Mouse (Mus musculus): Measurements from ENCODE around the gene Nostrin. TPM values are rescaled to one million over a fixed set of nuclear protein-coding genes. Genes with fewer than 3 reads are reported as not detected.

Nostrin gene
- polyA plus RNA-seq, 1 experiment: 0.60 TPM

- Histone ChIP-seq H3K27ac (ENCODE audit: insufficient read depth, low read length) (no peak overlapping the region), H3K4me3 (ENCODE audit: insufficient read depth, low read length) (no peak overlapping the region), H3K4me1 (ENCODE audit: control insufficient read depth, insufficient read depth, low read length) (no peaks in the 10 kb centered on the region)
- TF ChIP-seq POLR2A (IDR thresholded peaks at IDR 0.05; ENCODE audit: low read depth, low read length) (no peak), CTCF (IDR thresholded peaks at IDR 0.05; ENCODE audit: borderline replicate concordance, insufficient read depth, low read length) (no peak)
Observed at GRCm38 (mm10) chr2:69209684-69210083, 74.1 kb downstream of the Nostrin start.

- Histone ChIP-seq H3K27ac (ENCODE audit: insufficient read depth, low read length) (no peak within 1 kb of the TSS), H3K4me1 (ENCODE audit: control insufficient read depth, insufficient read depth, low read length) (no peaks in the 10 kb centered on the region), H3K4me3 (ENCODE audit: insufficient read depth, low read length) (no peak within 1 kb of the TSS)
- TF ChIP-seq POLR2A (IDR thresholded peaks at IDR 0.05; ENCODE audit: low read depth, low read length) (no peak), CTCF (IDR thresholded peaks at IDR 0.05; ENCODE audit: borderline replicate concordance, insufficient read depth, low read length) (no peak)
Observed at GRCm38 (mm10) chr2:69210773-69211172, 75.2 kb downstream of the Nostrin start, which contains the start of gene G6pc2. Gene G6pc2, plus strand, starts transcription at chr2:69211073.

GRCm38 (mm10) chr2:69212652-69213051 lies 77.1 kb downstream of the Nostrin start:
- Histone ChIP-seq H3K27ac (ENCODE audit: insufficient read depth, low read length) (no peak overlapping the region), H3K4me3 (ENCODE audit: insufficient read depth, low read length) (no peak overlapping the region), H3K4me1 (ENCODE audit: control insufficient read depth, insufficient read depth, low read length) (no peaks in the 10 kb centered on the region)
- no peak for TF ChIP-seq POLR2A (IDR thresholded peaks at IDR 0.05; ENCODE audit: low read depth, low read length)

- Histone ChIP-seq H3K27ac (ENCODE audit: insufficient read depth, low read length) (no peak overlapping the region), H3K4me1 (ENCODE audit: control insufficient read depth, insufficient read depth, low read length) (no peaks in the 10 kb centered on the region), H3K4me3 (ENCODE audit: insufficient read depth, low read length) (no peak overlapping the region)
- TF ChIP-seq POLR2A (IDR thresholded peaks at IDR 0.05; ENCODE audit: low read depth, low read length): no peak
- no peak for TF ChIP-seq CTCF (IDR thresholded peaks at IDR 0.05; ENCODE audit: borderline replicate concordance, insufficient read depth, low read length)
Observed at GRCm38 (mm10) chr2:69215242-69215641, 79.6 kb downstream of the Nostrin start.

GRCm38 (mm10) chr2:69221868-69222416 lies 86.3 kb downstream of the Nostrin start:
- TF ChIP-seq POLR2A (IDR thresholded peaks at IDR 0.05; ENCODE audit: low read depth, low read length): no peak
- no peak for TF ChIP-seq CTCF (IDR thresholded peaks at IDR 0.05; ENCODE audit: borderline replicate concordance, insufficient read depth, low read length)
- Histone ChIP-seq H3K4me3 (ENCODE audit: insufficient read depth, low read length) (no peak overlapping the region), H3K27ac (ENCODE audit: insufficient read depth, low read length) (no peak overlapping the region), H3K4me1 (ENCODE audit: control insufficient read depth, insufficient read depth, low read length) (no peaks in the 10 kb centered on the region)

- H3K4me3 ChIP-seq (ENCODE audit: insufficient read depth, low read length): no peak overlapping the region
Observed at GRCm38 (mm10) chr2:69222815-69223214, 87.2 kb downstream of the Nostrin start.

GRCm38 (mm10) chr2:69224724-69225123 lies 89.1 kb downstream of the Nostrin start:
- Histone ChIP-seq H3K27ac (ENCODE audit: insufficient read depth, low read length) (no peak overlapping the region), H3K4me3 (ENCODE audit: insufficient read depth, low read length) (no peak overlapping the region), H3K4me1 (ENCODE audit: control insufficient read depth, insufficient read depth, low read length) (no peaks in the 10 kb centered on the region)
- TF ChIP-seq POLR2A (IDR thresholded peaks at IDR 0.05; ENCODE audit: low read depth, low read length): no peak
- no peak for TF ChIP-seq CTCF (IDR thresholded peaks at IDR 0.05; ENCODE audit: borderline replicate concordance, insufficient read depth, low read length)

More at GRCm38 (mm10) chr2:69222815-69223214, 87.2 kb downstream of the Nostrin start:
- TF ChIP-seq POLR2A (IDR thresholded peaks at IDR 0.05; ENCODE audit: low read depth, low read length): no peak
- TF ChIP-seq CTCF (IDR thresholded peaks at IDR 0.05; ENCODE audit: borderline replicate concordance, insufficient read depth, low read length): no peak
- no peaks in the 10 kb centered on the region for H3K4me1 ChIP-seq (ENCODE audit: control insufficient read depth, insufficient read depth, low read length)
- H3K27ac ChIP-seq (ENCODE audit: insufficient read depth, low read length): no peak overlapping the region

- TF ChIP-seq POLR2A (IDR thresholded peaks at IDR 0.05; ENCODE audit: low read depth, low read length) (no peak), CTCF (IDR thresholded peaks at IDR 0.05; ENCODE audit: borderline replicate concordance, insufficient read depth, low read length) (no peak)
- Histone ChIP-seq H3K4me1 (ENCODE audit: control insufficient read depth, insufficient read depth, low read length) (no peaks in the 10 kb centered on the region), H3K27ac (ENCODE audit: insufficient read depth, low read length) (no peak overlapping the region), H3K4me3 (ENCODE audit: insufficient read depth, low read length) (no peak overlapping the region)
Observed at GRCm38 (mm10) chr2:69226876-69227275, 91.3 kb downstream of the Nostrin start.

- Histone ChIP-seq H3K4me1 (ENCODE audit: control insufficient read depth, insufficient read depth, low read length) (no peaks in the 10 kb centered on the region), H3K4me3 (ENCODE audit: insufficient read depth, low read length) (no peak overlapping the region), H3K27ac (ENCODE audit: insufficient read depth, low read length) (no peak overlapping the region)
- TF ChIP-seq CTCF (IDR thresholded peaks at IDR 0.05; ENCODE audit: borderline replicate concordance, insufficient read depth, low read length) (no peak), POLR2A (IDR thresholded peaks at IDR 0.05; ENCODE audit: low read depth, low read length) (no peak)
Observed at GRCm38 (mm10) chr2:69228635-69229034, 93.0 kb downstream of the Nostrin start.

- Histone ChIP-seq H3K4me3 (ENCODE audit: insufficient read depth, low read length) (no peak overlapping the region), H3K4me1 (ENCODE audit: control insufficient read depth, insufficient read depth, low read length) (no peaks in the 10 kb centered on the region), H3K27ac (ENCODE audit: insufficient read depth, low read length) (no peak overlapping the region)
- TF ChIP-seq CTCF (IDR thresholded peaks at IDR 0.05; ENCODE audit: borderline replicate concordance, insufficient read depth, low read length) (no peak), POLR2A (IDR thresholded peaks at IDR 0.05; ENCODE audit: low read depth, low read length) (no peak)
Observed at GRCm38 (mm10) chr2:69230137-69230536, 94.5 kb downstream of the Nostrin start.
